Mouse (Mus musculus) stomach, postnatal 0 days (tissue): Measurements from ENCODE around the gene Tbc1d5.

Experiments used
- CTCF ChIP-seq: IDR thresholded peaks from 2 replicates; pipeline ENCODE4 v1.5.1; 2016; ENCODE audit warnings: antibody characterized with exemption, low read depth, mild to moderate bottlenecking, moderate library complexity
- EP300 ChIP-seq: optimal IDR thresholded peaks from 2 replicates; pipeline ENCODE3; 2016; ENCODE audit warnings: antibody characterized with exemption

DNA sequence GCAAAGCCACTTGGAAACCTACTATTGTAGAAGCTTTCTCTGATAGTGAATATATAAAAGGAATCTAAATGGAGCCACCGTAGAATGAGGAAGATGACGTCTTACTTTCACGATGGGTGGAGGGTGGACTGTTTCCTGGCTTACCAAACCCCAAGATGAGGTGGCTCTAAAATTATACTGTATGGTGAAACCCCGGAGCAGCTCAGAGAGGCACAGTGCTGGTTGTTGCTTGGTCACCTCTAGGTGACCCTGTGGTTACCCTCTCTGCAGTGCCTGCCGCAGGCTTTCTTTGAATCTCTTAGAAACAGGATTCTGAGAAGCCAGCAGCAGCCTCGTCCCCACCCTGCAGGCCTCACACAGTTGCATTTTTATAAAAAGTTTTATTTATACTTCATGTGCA, 449.6 kb downstream of the Tbc1d5 start:
- no peak for TF ChIP-seq CTCF
- no peak for TF ChIP-seq EP300
